Mouse (Mus musculus) left cerebral cortex, adult 2 months (tissue): ENCODE measurements around the gene Dner. TPM values are rescaled to one million over a fixed set of nuclear protein-coding genes. Genes with fewer than 3 reads are reported as not detected.

Source experiments
- DNase-seq, 2 experiments: peaks; one replicate each; pipeline ENCODE4 v3.0.0; 2021 to 2022; ENCODE audit warnings: low spot score in 2 of 2, mixed read lengths in 1 of 2; ENCODE audit errors: extremely low spot score in 1 of 2
- H3K27ac ChIP-seq: fragments of 200-600 bp; 2 replicates; pipeline ENCODE4 v1.8.1; 2022
- H3K4me3 ChIP-seq: fragments of 200-600 bp; 2 replicates; pipeline ENCODE4 v1.8.1; 2022
- CTCF ChIP-seq: fragments of 200-600 bp; IDR thresholded peaks from 2 replicates; pipeline ENCODE4 v1.8.1; 2022; ENCODE audit warnings: antibody characterized with exemption, mild to moderate bottlenecking, moderate library complexity
- intact Hi-C: fragments of 180-260 bp; cut with DNase I; formaldehyde crosslinking; loops from one replicate; pipeline ENCODE4 v1.15.1; 2025
- total RNA-seq, 2 experiments: library from RNA; stranded (reverse); gene quantifications; 2 replicates each; pipeline ENCODE4 v1.2.3; 2021

The Dner gene
- total RNA-seq, 2 experiments from 2014 or later = 136 to 147 TPM

DNA sequence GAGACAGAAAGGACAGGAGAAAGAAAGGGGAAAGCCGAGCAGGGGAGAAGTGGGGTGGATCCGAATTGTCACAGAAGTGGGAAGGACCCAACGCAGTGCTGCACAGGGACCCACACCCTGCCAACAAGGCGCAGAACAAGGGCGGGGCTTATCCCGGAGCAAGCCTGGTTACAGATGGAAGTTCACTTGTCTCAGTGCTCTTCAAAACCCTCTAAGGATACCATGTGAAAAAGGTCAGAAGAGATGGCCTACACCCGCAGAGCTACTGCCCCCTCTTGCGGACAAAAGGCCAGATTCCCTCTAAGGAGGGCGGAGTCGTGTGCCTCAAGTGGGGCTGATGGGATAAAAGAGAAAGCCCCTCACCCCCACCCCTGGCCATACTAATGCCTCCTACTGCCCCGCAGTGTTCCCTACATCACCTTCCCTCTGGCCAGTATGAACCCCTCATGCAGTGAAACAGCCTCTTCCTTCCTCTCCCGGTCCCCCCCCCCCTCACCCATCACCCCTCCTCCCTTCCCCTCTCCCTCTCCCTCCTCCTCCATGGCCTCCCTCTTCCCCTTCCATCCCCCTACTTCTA, 73.0 kb downstream of the Dner start:
- no peak; the same call in 1 of the 2 replicates for TF ChIP-seq CTCF
- no peak overlapping the region for H3K27ac ChIP-seq
- intact Hi-C loops = loop anchor here (5.0 kb wide), 1 partner anchor 74 kb away; the partner anchor contains the start of gene Dner
- H3K4me3 ChIP-seq = no peak overlapping the region
- DNase-seq = no peak

DNA sequence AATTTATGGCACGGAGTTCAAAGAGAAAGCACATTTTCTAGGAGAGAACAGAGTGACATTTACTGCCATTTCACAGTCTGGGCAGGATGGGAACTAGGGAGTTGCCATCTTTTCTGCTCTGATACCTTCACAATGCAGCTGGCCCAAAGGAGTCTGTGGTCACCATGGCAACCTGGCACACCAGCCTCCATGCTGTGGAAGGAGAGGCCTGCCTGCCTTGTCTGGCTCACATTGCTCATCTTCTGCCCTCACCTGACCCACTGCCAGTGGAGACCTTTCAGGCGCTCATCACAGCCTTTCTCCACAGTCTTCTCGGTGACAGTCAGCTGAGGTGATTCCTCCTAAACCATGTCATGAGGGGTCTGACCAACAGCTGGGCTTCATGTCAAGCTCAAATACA, 74.7 kb downstream of the Dner start:
- peak; percentile 56 to 57 for DNase-seq
- intact Hi-C loops = loop anchor here (5.0 kb wide), 1 partner anchor 76 kb away; the partner anchor contains the start of gene Dner
- H3K27ac ChIP-seq = peak overlapping the region; percentile 57; the same call in 1 of the 2 replicates
- H3K4me3 ChIP-seq = no peak overlapping the region
- no peak for TF ChIP-seq CTCF

DNA sequence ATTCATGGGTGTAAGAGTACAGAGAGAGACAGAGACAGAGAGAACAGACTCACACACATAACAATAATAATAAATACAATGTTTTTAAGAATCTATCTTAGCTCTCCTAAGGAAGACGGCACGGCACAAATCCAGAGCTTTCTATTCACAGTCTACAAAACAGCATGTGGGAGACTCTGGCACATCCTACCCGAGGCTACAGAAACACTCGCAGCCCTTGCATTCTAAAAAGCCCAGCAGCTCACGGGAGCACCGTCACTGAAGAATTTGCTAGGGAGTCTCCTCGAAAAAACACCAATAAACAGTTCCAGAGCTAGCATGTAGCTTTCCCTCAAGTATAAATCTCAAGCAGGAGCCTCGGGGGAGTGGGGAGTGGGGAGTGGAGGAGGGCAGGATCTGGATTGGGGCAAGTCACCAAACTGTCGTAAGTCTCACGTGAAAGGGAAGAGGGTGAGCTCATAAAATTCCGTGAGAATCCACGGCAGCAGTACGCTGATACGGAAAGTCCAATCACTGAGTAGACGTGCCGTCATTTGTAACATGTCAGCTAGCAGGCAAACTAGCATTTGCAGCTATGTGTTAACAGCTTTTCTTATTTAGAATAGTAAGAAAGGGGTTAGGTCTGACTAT, 76.8 kb downstream of the Dner start:
- H3K4me3 ChIP-seq = peak overlapping the region; percentile 28; the same call in 1 of the 2 replicates
- peak in 1 of 2 experiments; percentile 39 for DNase-seq
- TF ChIP-seq CTCF = no peak
- intact Hi-C loops = no loop called here
- H3K27ac ChIP-seq = peak overlapping the region; percentile 73

DNA sequence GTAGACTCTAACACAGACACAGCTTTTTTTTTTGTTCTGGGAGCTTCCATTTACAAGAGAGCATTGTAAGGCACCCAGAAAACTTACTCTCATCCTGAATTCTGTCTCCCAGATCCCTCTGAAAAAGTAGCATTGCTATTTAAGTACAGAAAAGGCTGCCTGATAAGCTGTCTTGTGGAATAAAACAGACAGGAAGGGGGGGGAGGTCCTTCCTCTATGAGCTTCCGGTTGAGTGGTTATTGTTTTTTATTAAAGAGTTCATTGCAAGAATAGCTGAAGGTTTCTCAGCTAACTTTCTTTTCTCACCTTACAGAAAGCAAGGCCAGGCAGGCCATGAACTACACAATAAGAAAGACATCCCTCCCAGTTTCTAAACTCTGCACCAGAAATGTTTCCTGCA, 77.9 kb downstream of the Dner start:
- no peak overlapping the region; the same call in 1 of the 2 replicates for H3K27ac ChIP-seq

DNA sequence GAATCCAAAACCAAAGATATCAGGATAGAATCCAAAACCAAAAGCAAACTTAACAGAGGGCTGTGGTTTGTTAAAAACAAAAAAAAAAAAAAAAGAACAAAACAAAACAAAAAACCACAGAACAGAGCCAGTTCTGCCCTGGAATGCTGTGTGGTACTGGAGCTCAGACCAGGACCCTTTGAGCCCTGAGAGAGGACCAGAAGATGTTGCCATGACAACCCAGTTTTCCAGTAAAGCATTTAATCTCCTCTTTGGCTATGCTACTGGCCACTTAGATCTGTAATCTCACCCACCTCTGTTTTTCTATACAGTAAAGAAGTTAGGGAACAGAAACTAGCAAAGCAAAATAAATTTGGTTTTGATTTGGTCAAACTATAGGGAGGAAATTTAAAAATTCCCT, 79.9 kb downstream of the Dner start:
- intact Hi-C loops = no loop called here
- no peak for DNase-seq
- no peak overlapping the region for H3K4me3 ChIP-seq
- TF ChIP-seq CTCF = no peak
- no peak overlapping the region for H3K27ac ChIP-seq

More for the DNA sequence above, 77.9 kb downstream of the Dner start:
- no peak for TF ChIP-seq CTCF
- no peak for DNase-seq
- no peak overlapping the region for H3K4me3 ChIP-seq
- intact Hi-C loops = no loop called here

DNA sequence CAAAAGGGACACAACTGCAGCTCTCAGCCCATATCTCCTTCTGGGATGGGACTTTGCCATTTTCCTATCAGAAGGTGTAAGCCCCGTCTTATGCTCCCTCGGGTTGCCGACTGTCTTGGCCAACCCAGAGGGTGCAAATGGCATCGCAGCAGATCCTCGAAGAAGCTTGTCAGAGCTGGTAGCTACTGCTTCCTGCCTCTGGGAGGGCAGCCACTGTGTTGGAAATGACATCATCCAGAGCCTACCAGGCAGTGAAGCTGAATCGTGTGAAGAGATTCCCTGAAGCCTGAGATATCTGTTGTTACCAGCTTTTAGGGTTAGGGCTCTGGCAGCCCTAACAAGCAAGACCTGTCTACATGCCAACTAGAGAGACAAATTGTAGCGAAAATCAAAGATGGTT, 81.4 kb downstream of the Dner start:
- Histone ChIP-seq H3K27ac (no peak overlapping the region; the same call in 1 of the 2 replicates), H3K4me3 (no peak overlapping the region)
- TF ChIP-seq CTCF = no peak
- no peak for DNase-seq
- intact Hi-C loops = no loop called here

DNA sequence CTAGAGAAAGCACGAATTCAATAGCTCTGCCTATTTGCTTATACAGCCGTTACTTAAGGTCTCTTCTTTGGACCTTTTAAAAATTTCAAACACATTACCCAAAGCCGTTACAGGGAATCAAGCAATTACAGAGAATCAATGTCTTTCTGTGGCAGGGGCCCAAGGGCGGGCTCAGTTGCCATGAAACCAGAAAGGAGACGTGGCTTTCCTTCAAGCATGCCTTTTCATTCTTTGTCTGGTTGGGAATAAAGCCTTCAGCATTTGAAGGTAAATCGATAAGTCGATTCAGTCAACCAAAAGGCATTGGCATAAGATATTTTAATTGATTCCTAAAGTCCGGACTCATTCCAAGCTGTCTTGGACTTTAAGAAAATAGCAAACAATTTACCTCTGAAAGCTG, 82.9 kb downstream of the Dner start:
- TF ChIP-seq CTCF = no peak
- no peak overlapping the region for H3K27ac ChIP-seq

DNA sequence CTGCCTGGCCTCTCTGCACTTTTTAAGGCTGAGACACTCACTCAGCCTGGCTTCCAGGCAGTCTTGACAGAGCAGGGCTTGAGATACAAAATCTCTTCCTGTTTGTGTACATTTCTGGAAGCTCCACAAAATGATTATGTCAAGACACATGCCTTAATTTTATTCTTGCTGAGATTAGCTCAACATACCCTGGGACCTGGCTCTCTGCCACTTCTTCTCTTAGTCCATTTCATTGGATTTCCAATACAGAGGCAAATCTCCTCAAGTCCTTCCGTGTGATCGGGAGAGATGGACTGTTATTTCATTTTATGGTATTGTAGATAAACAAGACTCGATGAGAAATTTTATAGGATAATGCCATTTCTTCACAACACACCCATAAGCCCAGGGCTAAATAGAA, 84.7 kb downstream of the Dner start:
- no peak overlapping the region for H3K4me3 ChIP-seq
- intact Hi-C loops = no loop called here
- no peak overlapping the region for H3K27ac ChIP-seq
- no peak for DNase-seq
- TF ChIP-seq CTCF = no peak

More for the DNA sequence above, 82.9 kb downstream of the Dner start:
- DNase-seq = no peak
- intact Hi-C loops = no loop called here
- no peak overlapping the region for H3K4me3 ChIP-seq

DNA sequence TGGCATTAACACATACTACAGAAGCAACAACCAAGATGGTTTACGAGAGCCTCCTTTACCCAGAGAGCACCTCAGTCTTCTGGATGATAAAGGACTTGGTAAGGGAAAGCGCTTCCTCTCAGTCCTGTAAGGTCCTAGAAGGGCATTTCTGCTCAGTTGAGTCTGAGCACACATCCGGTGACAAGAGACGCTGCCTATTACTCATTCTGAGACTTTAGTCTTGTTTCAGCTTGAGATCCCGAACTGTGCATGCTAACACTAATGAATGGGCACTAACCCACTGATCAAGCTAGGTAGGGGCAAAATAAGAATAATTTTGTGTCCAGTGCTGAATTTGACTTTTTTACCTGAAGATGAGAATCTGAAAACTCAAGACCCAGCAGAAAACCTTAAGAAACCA, 97.0 kb downstream of the Dner start:
- no peak overlapping the region for H3K27ac ChIP-seq
- no peak for DNase-seq
- H3K4me3 ChIP-seq = no peak overlapping the region
- TF ChIP-seq CTCF = no peak
- intact Hi-C loops = no loop called here

DNA sequence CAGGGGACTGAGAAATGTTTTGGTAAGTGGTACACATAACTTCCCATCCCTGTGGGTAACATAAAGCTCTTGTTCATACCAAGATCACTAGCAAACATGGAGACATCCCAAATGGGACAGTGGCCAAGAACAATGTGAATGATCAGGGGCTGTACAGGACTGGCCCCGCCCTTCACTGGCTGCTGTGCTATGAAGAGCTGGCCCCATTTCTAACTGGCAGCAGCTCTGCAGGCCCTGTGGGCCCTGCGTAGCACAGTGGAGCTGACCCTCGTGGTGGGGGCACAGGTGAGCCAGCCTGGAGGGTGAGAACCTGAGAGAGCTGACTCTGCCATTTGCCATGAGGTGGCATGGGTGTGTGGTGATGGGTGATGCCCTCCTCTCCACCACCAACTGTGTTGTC, 100.0 kb downstream of the Dner start:
- Histone ChIP-seq H3K27ac (no peak overlapping the region), H3K4me3 (no peak overlapping the region)
- intact Hi-C loops = no loop called here
- TF ChIP-seq CTCF = no peak
- DNase-seq = no peak

DNA sequence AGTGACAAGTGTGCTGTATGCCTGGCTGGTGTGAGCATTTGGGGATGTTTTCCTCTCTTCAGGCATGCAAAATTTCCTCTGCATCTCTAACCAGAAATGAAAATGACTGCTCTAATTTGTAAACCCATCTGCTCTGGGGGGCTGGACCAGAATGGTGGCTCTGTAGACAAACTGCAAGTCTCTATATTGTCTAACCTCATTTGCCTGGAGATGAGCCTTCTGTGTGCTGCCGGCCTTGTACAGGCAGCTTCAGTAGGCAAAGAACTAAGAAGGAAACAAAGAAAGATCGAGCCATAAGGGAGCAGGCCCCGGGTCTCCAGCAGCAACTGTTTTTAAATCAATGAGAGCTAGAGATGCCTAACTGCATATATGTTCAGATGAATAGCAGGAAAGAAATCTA, 103.6 kb downstream of the Dner start:
- intact Hi-C loops = no loop called here
- no peak for DNase-seq
- TF ChIP-seq CTCF = no peak
- H3K27ac ChIP-seq = no peak overlapping the region
- no peak overlapping the region for H3K4me3 ChIP-seq

DNA sequence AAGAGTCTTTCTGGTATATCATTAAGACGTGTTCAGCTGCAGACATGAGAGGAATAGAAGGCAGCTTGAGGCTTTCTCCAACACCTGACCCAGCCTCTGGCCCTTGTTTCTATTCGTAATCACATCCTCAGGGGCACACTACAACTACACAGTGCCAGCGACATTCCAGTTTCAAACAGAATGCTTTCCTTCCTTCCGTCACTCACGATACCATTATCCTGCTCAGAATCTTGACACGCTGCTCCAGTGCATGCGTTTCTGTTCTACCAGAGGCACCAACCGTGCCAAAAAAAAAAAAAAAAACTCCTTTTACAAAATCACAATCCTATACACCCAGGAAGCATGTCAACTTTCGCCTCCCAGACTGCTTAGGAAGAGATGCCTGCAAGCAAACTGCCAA, 105.5 kb downstream of the Dner start:
- DNase-seq = peak in 1 of 2 experiments; percentile 5
- TF ChIP-seq CTCF = no peak
- intact Hi-C loops = no loop called here
- H3K4me3 ChIP-seq = no peak overlapping the region
- no peak overlapping the region for H3K27ac ChIP-seq

DNA sequence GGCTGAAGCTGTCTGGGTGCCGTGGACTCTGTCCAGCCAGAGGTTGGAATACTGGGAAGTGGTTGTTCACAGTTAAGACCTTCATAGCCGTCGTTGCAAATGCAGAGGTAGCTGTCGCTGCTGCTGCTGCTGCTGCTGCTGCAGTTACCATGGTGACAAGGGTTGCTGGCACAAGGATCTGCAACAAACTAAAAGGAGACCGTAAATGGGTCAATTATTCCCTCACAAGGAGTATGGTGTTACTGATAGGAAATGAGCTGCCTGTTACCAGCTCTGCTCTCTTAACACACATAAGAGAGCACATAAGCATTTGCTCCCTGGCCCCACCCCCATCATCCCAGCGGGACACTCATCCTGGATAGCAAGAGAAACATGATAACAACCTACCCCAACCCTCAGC, 110.6 kb downstream of the Dner start:
- no peak overlapping the region for H3K27ac ChIP-seq
- DNase-seq = peak; percentile 16 to 28
- intact Hi-C loops = loop anchor here (5.0 to 10.0 kb wide), 2 partner anchors 112 to 301 kb away; partner anchors contain the start of gene Dner
- H3K4me3 ChIP-seq = no peak overlapping the region
- TF ChIP-seq CTCF = no peak
